ENCODE assay signal across 19 mouse cellular contexts in genomic region chr11:62253380-62253779, GRCm38 (mm10). TPM values are rescaled to one million over a fixed set of nuclear protein-coding genes. Genes with fewer than 3 reads are reported as not detected.
DNase-seq lines count a peak whose midpoint lies in the region.
"Had no signal": no experiment of that assay in that cellular context is flagged by ENCODE, and none has a peak within 500 bp of the region (broad histone marks: within the 10 kb centered on the region; RNA-seq: fewer than 3 reads in every experiment).

No protein-coding gene starts in this region.

- H3K4me1 ChIP-seq in limb, embryonic 10.5 days: peaks cover 65% of the 10 kb centered on the region

- H3K9me3 ChIP-seq in limb, embryonic 10.5 days (replicated peaks): no peaks in the 10 kb centered on the region
- H3K9me3 ChIP-seq: embryonic facial prominence, embryonic 12.5 days; heart, embryonic 13.5 days; hindbrain, embryonic 15.5 days had no signal

- DNase-seq in urinary bladder, adult 2 months (ENCODE audit: low spot score): peak; percentile 43
- no peak for DNase-seq in urinary bladder, postnatal 10 days (ENCODE audit: low spot score)
- DNase-seq in limb, embryonic 10.5 days (ENCODE audit: low spot score): no peak
- DNase-seq in urinary bladder, postnatal 25 days (ENCODE audit: low spot score): peak; percentile 31
- no peak for DNase-seq in kidney, postnatal 14 days
- no peak for DNase-seq in retina, embryonic 14.5 days (ENCODE audit: low spot score)
- DNase-seq: adrenal gland, adult 8-10 months; adrenal gland, postnatal 36 days; cerebellum, adult 11 months; cerebellum, adult 8-10 months; cerebellum, postnatal 14 days; embryo, embryonic 11 days; gastrocnemius, postnatal 36 days; heart, adult 11 months; heart, postnatal 36 days had no signal

- H3K27ac ChIP-seq in limb, embryonic 10.5 days: peak overlapping the region; percentile 36; the same call in 1 of the 2 replicates
- H3K27ac ChIP-seq: embryonic facial prominence, embryonic 12.5 days; heart, embryonic 13.5 days; hindbrain, embryonic 15.5 days had no signal

- H3K27me3 ChIP-seq in limb, embryonic 10.5 days (ENCODE audit: low read depth, poor library complexity, severe bottlenecking): peaks cover 17% of the 10 kb centered on the region
- H3K27me3 ChIP-seq: Patski had no signal

- WGBS in limb, embryonic 10.5 days: 84% methylated on average over 5 of the region's 5 CpGs

- no peak overlapping the region for H3K4me3 ChIP-seq in limb, embryonic 10.5 days
- H3K4me3 ChIP-seq: embryonic facial prominence, embryonic 12.5 days; heart, embryonic 13.5 days; hindbrain, embryonic 15.5 days had no signal

- H3K36me3 ChIP-seq in limb, embryonic 10.5 days: no peaks in the 10 kb centered on the region
- H3K36me3 ChIP-seq: embryonic facial prominence, embryonic 12.5 days; heart, embryonic 13.5 days; hindbrain, embryonic 15.5 days had no signal

RNA-seq across cellular contexts. Expression of gene Adora2b, which starts 4.6 kb away (rescaled TPM):
- polyA plus RNA-seq in urinary bladder, adult 2 months (2012; rRNA removed): 42.5 and 43.9 TPM in 2 replicates
- 10.4 and 11.5 TPM in 2 replicates for polyA plus RNA-seq in limb, embryonic 10.5 days (2016; fragmentation: Nextera tagmentation; extraction: Ambion mirVana)

RNA-seq across cellular contexts. Expression of gene Zswim7, which starts 27.8 kb away (rescaled TPM):
- 20.0 and 22.4 TPM in 2 replicates for polyA plus RNA-seq in urinary bladder, adult 2 months (2012; rRNA removed)
- 17.9 TPM in 2 replicates for polyA plus RNA-seq in limb, embryonic 10.5 days (2016; fragmentation: Nextera tagmentation; extraction: Ambion mirVana)

RNA-seq across cellular contexts. Expression of gene Ttc19, which starts 27.9 kb away (rescaled TPM):
- polyA plus RNA-seq in urinary bladder, adult 2 months (2012; rRNA removed): 17.3 and 19.1 TPM in 2 replicates
- polyA plus RNA-seq in limb, embryonic 10.5 days (2016; fragmentation: Nextera tagmentation; extraction: Ambion mirVana): 17.4 and 18.8 TPM in 2 replicates

Comparison
In these comparisons a context has a peak if more than half of its experiments do, and no peak if none do; other contexts are left out.
1. DNase-seq: peak in urinary bladder, adult 2 months (single experiment) and urinary bladder, postnatal 25 days (single experiment); none in urinary bladder, postnatal 10 days (single experiment), limb, embryonic 10.5 days (single experiment), kidney, postnatal 14 days (single experiment) and retina, embryonic 14.5 days (single experiment).